Mouse (Mus musculus): ENCODE results near the gene Fubp1. TPM values are rescaled to one million over a fixed set of nuclear protein-coding genes. Genes with fewer than 3 reads are reported as not detected.

Gene Fubp1
- total and polyA plus RNA-seq, 2 experiments from 2014 or later, result 130 to 139 TPM

DNA sequence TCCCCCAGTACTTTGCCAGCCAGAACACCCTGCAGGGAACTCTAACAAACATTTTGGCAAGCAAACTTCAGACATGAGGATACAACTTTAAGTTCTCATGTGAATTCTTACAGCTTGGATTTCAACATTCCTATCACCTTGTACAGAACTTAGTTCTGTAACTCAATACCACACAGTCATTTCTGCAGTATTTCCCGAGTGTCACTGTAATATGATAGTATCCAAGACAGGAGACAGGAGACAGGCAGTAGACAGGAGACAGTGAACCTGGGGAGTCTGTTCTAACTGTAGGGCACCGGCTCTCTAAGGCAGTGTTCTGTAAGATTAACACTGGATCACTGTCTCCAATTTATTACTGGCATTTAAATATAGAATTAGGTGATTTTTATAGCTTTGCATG, 68.2 kb downstream of the Fubp1 start:
- no peak for TF ChIP-seq CTCF (IDR thresholded peaks at IDR 0.05; ENCODE audit: low read depth)
- Histone ChIP-seq H3K36me3 (ENCODE audit: insufficient read depth, low read length) (peaks cover 36% of the 10 kb centered on the region), H3K4me1 (ENCODE audit: insufficient read depth, low read length) (no peaks in the 10 kb centered on the region), H3K27ac (no peak overlapping the region), H3K4me3 (ENCODE audit: low read length) (no peak overlapping the region), H3K9me3 (ENCODE audit: low read length) (no peaks in the 10 kb centered on the region), H3K27me3 (ENCODE audit: insufficient read depth, low read length) (no peaks in the 10 kb centered on the region), H3K4me2 (ENCODE audit: low read depth, low read length) (no peak overlapping the region), H3K9ac (replicated peaks; ENCODE audit: low read length) (no peak overlapping the region)
- ATAC-seq (no peak), DNase-seq (ENCODE audit: low spot score) (no peak)
- WGBS, result 82% methylated on average over 2 of the region's 2 CpGs

DNA sequence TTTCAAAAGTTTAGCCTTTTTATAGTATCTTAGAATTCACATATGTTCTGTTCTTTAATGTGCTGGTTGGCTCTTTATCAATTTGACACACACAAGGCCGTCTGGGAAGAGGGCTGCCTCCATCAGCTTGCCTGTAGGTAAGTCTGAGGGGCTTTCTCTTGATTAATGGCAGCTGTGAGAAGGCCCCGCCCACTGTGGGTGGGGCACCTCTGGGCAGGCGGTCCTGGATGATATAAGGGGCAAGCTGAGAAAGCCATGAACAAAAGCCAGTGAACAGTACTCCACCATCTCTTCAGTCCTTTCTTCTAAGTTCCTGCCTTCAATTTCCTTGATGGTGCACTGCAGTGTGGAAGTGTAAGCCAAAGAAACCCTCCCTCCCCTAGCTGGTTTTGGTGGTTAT, 71.9 kb downstream of the Fubp1 start:
- H3K27me3 ChIP-seq (ENCODE audit: insufficient read depth, low read length), result no peaks in the 10 kb centered on the region
- ATAC-seq (no peak), DNase-seq (ENCODE audit: low spot score) (no peak)
- WGBS, result 45% methylated on average over 3 of the region's 3 CpGs
- H3K4me3 ChIP-seq (ENCODE audit: low read length), result no peak overlapping the region
- TF ChIP-seq CTCF (IDR thresholded peaks at IDR 0.05; ENCODE audit: low read depth), result no peak
- H3K27ac ChIP-seq, result no peak overlapping the region
- H3K4me2 ChIP-seq (ENCODE audit: low read depth, low read length), result no peak overlapping the region
- no peak overlapping the region for H3K9ac ChIP-seq (replicated peaks; ENCODE audit: low read length)
- H3K9me3 ChIP-seq (ENCODE audit: low read length), result no peaks in the 10 kb centered on the region
- H3K36me3 ChIP-seq (ENCODE audit: insufficient read depth, low read length), result peaks cover 30% of the 10 kb centered on the region; the same call in 1 of the 2 replicates
- no peaks in the 10 kb centered on the region for H3K4me1 ChIP-seq (ENCODE audit: insufficient read depth, low read length)

- no peaks in the 10 kb centered on the region for H3K9me3 ChIP-seq (ENCODE audit: low read length)
- H3K4me1 ChIP-seq (ENCODE audit: insufficient read depth, low read length), result no peaks in the 10 kb centered on the region
- whole genome bisulfite sequencing, result 100% methylated on average over 1 of the region's 1 CpGs
- H3K4me3 ChIP-seq (ENCODE audit: low read length), result no peak overlapping the region
- TF ChIP-seq CTCF (IDR thresholded peaks at IDR 0.05; ENCODE audit: low read depth), result no peak
- no peak overlapping the region for H3K9ac ChIP-seq (replicated peaks; ENCODE audit: low read length)
- DNase-seq (ENCODE audit: low spot score), result no peak
- no peak overlapping the region for H3K4me2 ChIP-seq (ENCODE audit: low read depth, low read length)
- ATAC-seq, result no peak
- H3K27ac ChIP-seq, result no peak overlapping the region
- peaks cover 33% of the 10 kb centered on the region; the same call in 1 of the 2 replicates for H3K36me3 ChIP-seq (ENCODE audit: insufficient read depth, low read length)
- H3K27me3 ChIP-seq (ENCODE audit: insufficient read depth, low read length), result no peaks in the 10 kb centered on the region
Observed at GRCm38 (mm10) chr3:152284306-152284705, 74.1 kb downstream of the Fubp1 start.

DNA sequence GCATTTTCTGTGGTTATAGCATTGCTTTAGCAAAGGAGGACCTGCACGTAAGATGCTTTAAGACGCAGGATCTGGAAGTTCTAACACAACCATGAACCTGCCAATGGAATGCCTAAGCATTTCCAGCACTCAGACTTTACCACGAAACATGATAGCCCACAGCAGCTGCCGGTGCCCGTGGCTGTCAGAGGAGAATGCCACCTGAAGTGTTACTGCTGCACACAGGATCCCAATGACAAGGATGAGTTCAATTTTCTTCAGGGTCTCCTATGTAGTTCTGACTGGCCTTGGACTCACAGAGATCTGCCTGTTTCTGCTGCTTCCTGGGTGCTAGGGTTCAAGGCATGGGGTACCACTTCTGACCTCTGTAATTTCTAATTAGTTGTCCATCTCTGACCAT, 74.5 kb downstream of the Fubp1 start:
- Histone ChIP-seq H3K9ac (replicated peaks; ENCODE audit: low read length) (no peak overlapping the region), H3K9me3 (ENCODE audit: low read length) (no peaks in the 10 kb centered on the region), H3K27me3 (ENCODE audit: insufficient read depth, low read length) (no peaks in the 10 kb centered on the region), H3K4me2 (ENCODE audit: low read depth, low read length) (no peak overlapping the region), H3K4me1 (ENCODE audit: insufficient read depth, low read length) (no peaks in the 10 kb centered on the region), H3K27ac (no peak overlapping the region), H3K4me3 (ENCODE audit: low read length) (no peak overlapping the region), H3K36me3 (ENCODE audit: insufficient read depth, low read length) (peaks cover 33% of the 10 kb centered on the region; the same call in 1 of the 2 replicates)
- ATAC-seq (no peak), DNase-seq (ENCODE audit: low spot score) (no peak)
- no peak for TF ChIP-seq CTCF (IDR thresholded peaks at IDR 0.05; ENCODE audit: low read depth)
- WGBS, result 94% methylated on average over 5 of the region's 5 CpGs

Other genes starting within 250 kb of the Fubp1 start
- 3.1 and 6.7 TPM in 2 replicates for gene Gipc2, start 44.2 kb upstream of the Fubp1 start, total RNA-seq (2014; rRNA removed)
- gene Gipc2, start 44.2 kb upstream of the Fubp1 start, polyA plus RNA-seq (2015; fragmentation: Nextera tagmentation; extraction: Ambion mirVana), result 12.8 and 15.6 TPM in 2 replicates
- gene Dnajb4, start 120 bp upstream of the Fubp1 start, total RNA-seq (2014; rRNA removed), result 26.5 and 40.8 TPM in 2 replicates
- gene Dnajb4, start 120 bp upstream of the Fubp1 start, polyA plus RNA-seq (2015; fragmentation: Nextera tagmentation; extraction: Ambion mirVana), result 47.8 and 49.0 TPM in 2 replicates
- gene Nexn, start 55.9 kb downstream of the Fubp1 start, total RNA-seq (2014; rRNA removed), result 0.37 and 6.4 TPM in 2 replicates
- 2.5 and 3.4 TPM in 2 replicates for gene Nexn, start 55.9 kb downstream of the Fubp1 start, polyA plus RNA-seq (2015; fragmentation: Nextera tagmentation; extraction: Ambion mirVana)
- 13.6 and 16.7 TPM in 2 replicates for gene Miga1, start 130.0 kb downstream of the Fubp1 start, total RNA-seq (2014; rRNA removed)
- gene Miga1, start 130.0 kb downstream of the Fubp1 start, polyA plus RNA-seq (2015; fragmentation: Nextera tagmentation; extraction: Ambion mirVana), result 21.1 and 22.5 TPM in 2 replicates
- gene Usp33, start 136.1 kb downstream of the Fubp1 start, total RNA-seq (2014; rRNA removed), result 51.5 and 74.1 TPM in 2 replicates
- 63.5 and 64.8 TPM in 2 replicates for gene Usp33, start 136.1 kb downstream of the Fubp1 start, polyA plus RNA-seq (2015; fragmentation: Nextera tagmentation; extraction: Ambion mirVana)
- gene Zzz3, start 185.1 kb downstream of the Fubp1 start, total RNA-seq (2014; rRNA removed), result 28.0 and 33.3 TPM in 2 replicates
- 20.9 and 23.4 TPM in 2 replicates for gene Zzz3, start 185.1 kb downstream of the Fubp1 start, polyA plus RNA-seq (2015; fragmentation: Nextera tagmentation; extraction: Ambion mirVana)

All from hindbrain, postnatal 0 days (tissue).